9 mouse cellular contexts compared by ENCODE assay signal in genomic region chr4:97910115-97910776, GRCm38 (mm10).
A peak's percentile ranks its signal among the peaks of the same experiment; 100 is the strongest.
DNase-seq lines count a peak whose midpoint lies in the region; ATAC-seq lines count a peak whose summit lies in the region.
"Had no signal": no experiment of that assay in that cellular context is flagged by ENCODE, and none has a peak within 500 bp of the region (broad histone marks: within the 10 kb centered on the region; RNA-seq: fewer than 3 reads in every experiment).

No protein-coding gene starts in this region.

- DNase-seq in forebrain, embryonic 10.5 days (ENCODE audit: extremely low spot score, low spot score): no peak
- no peak for DNase-seq in liver
- DNase-seq in forebrain, embryonic 14.5 days (ENCODE audit: low spot score): peak; percentile 71
- no peak for DNase-seq in T-cell, adult 2 months (ENCODE audit: low spot score)
- DNase-seq in gastrocnemius, postnatal 36 days: no peak

- intact Hi-C loops in gastrocnemius, postnatal 36 days (cut with DNase I): no loop called here

- no peak overlapping the region for H3K4me2 ChIP-seq in forebrain, embryonic 12.5 days
- no peak overlapping the region for H3K4me2 ChIP-seq in liver, embryonic 15.5 days
- H3K4me2 ChIP-seq in forebrain, embryonic 14.5 days (ENCODE audit: low read length): peak overlapping the region; percentile 20

- 77% methylated on average over 9 of the region's 9 CpGs for WGBS in forebrain, embryonic 12.5 days
- WGBS in forebrain, embryonic 10.5 days: 91% methylated on average over 9 of the region's 9 CpGs
- WGBS in liver, embryonic 15.5 days (ENCODE audit: insufficient replicate concordance): 68% methylated on average over 9 of the region's 9 CpGs
- 47% methylated on average over 9 of the region's 9 CpGs for WGBS in forebrain, embryonic 14.5 days

- peak; percentile 23; the same call in 1 of the 2 replicates for ATAC-seq in forebrain, embryonic 12.5 days (ENCODE audit: low FRiP score)
- no peak for ATAC-seq in liver, embryonic 15.5 days (ENCODE audit: insufficient read depth)
- peak; percentile 75 for ATAC-seq in forebrain, embryonic 14.5 days
- ATAC-seq in megakaryocyte progenitor cell, adult 5-6 weeks (replicated peaks; ENCODE audit: poor library complexity): peak; percentile 84
- ATAC-seq: Patski had no signal

- peak overlapping the region; percentile 74 for H3K27ac ChIP-seq in forebrain, embryonic 12.5 days
- no peak overlapping the region for H3K27ac ChIP-seq in forebrain, embryonic 10.5 days
- H3K27ac ChIP-seq in liver, embryonic 15.5 days (replicated peaks): peak overlapping the region; percentile 67
- H3K27ac ChIP-seq in forebrain, embryonic 14.5 days (ENCODE audit: low read depth, low read length): peak overlapping the region; percentile 89

- H3K36me3 ChIP-seq in forebrain, embryonic 12.5 days (replicated peaks): peaks cover 5% of the 10 kb centered on the region; the same call in 1 of the 2 replicates
- peaks cover 5% of the 10 kb centered on the region; the same call in 1 of the 2 replicates for H3K36me3 ChIP-seq in forebrain, embryonic 10.5 days (replicated peaks)
- no peaks in the 10 kb centered on the region for H3K36me3 ChIP-seq in liver, embryonic 15.5 days (replicated peaks)
- no peaks in the 10 kb centered on the region for H3K36me3 ChIP-seq in forebrain, embryonic 14.5 days (ENCODE audit: control insufficient read depth, insufficient read depth, low read length)

- no peak overlapping the region for H3K4me3 ChIP-seq in forebrain, embryonic 12.5 days (replicated peaks)
- no peak overlapping the region for H3K4me3 ChIP-seq in forebrain, embryonic 10.5 days
- no peak overlapping the region for H3K4me3 ChIP-seq in liver, embryonic 15.5 days (replicated peaks)
- no peak overlapping the region for H3K4me3 ChIP-seq in forebrain, embryonic 14.5 days (ENCODE audit: low read depth, low read length)

- H3K9ac ChIP-seq in forebrain, embryonic 12.5 days: no peak overlapping the region
- H3K9ac ChIP-seq in liver, embryonic 15.5 days: no peak overlapping the region
- no peak overlapping the region for H3K9ac ChIP-seq in forebrain, embryonic 14.5 days (ENCODE audit: low read length)

- H3K9me3 ChIP-seq in forebrain, embryonic 12.5 days: no peaks in the 10 kb centered on the region
- H3K9me3 ChIP-seq in forebrain, embryonic 10.5 days: no peaks in the 10 kb centered on the region
- no peaks in the 10 kb centered on the region for H3K9me3 ChIP-seq in liver, embryonic 15.5 days (replicated peaks)
- no peaks in the 10 kb centered on the region for H3K9me3 ChIP-seq in forebrain, embryonic 14.5 days (replicated peaks; ENCODE audit: control insufficient read depth, low read length)

- H3K4me1 ChIP-seq in forebrain, embryonic 12.5 days: peaks cover 21% of the 10 kb centered on the region; the same call in 1 of the 2 replicates
- peaks cover 22% of the 10 kb centered on the region for H3K4me1 ChIP-seq in forebrain, embryonic 10.5 days
- peaks cover 7% of the 10 kb centered on the region for H3K4me1 ChIP-seq in liver, embryonic 15.5 days (replicated peaks)
- H3K4me1 ChIP-seq in forebrain, embryonic 14.5 days (ENCODE audit: control insufficient read depth, insufficient read depth, low read length): peaks cover 55% of the 10 kb centered on the region

- no peaks in the 10 kb centered on the region for H3K27me3 ChIP-seq in forebrain, embryonic 12.5 days
- H3K27me3 ChIP-seq in forebrain, embryonic 10.5 days (ENCODE audit: poor library complexity, severe bottlenecking): no peaks in the 10 kb centered on the region
- H3K27me3 ChIP-seq in liver, embryonic 15.5 days: no peaks in the 10 kb centered on the region
- H3K27me3 ChIP-seq in forebrain, embryonic 14.5 days (replicated peaks; ENCODE audit: control insufficient read depth, insufficient read depth, low read length): no peaks in the 10 kb centered on the region
- H3K27me3 ChIP-seq: Patski had no signal
